Mouse (Mus musculus) right cerebral cortex, postnatal 14 days (tissue): ENCODE data around the gene Tenm3.

Experiments
- DNase-seq: peaks from one replicate; pipeline ENCODE4 v3.0.0; 2022

The Tenm3 gene

GRCm38 (mm10) chr8:48843931-48844285 lies at the start of gene Tenm3:
Tenm3 (minus strand) TSS chr8:48843951.
- peak; percentile 19 for DNase-seq

DNA sequence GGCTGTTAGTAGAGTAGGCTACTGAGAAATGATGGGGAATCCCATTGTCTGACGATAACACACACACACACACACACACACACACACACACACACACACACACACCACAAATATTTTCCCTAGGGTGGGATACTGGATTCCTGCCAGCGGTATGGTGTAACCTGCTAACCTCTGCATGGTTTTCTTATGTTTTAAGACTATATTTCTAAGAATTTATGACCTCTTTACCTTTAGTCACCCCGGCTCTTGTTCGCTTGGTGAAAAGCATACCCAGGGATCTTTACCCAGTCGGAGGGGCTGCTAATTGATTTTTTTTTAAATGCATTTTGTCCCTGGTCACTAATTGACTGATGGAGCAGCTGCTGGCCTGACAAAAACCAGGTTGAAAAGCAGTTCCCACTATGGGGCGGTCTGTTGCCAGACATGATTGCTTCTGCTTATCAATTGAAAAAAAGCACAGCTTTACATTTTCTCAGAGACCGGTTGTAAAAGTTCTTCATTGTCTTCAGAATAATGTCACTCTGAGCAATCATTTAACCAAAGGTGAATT lies 46.5 kb upstream of the Tenm3 start:
- DNase-seq = no peak

DNA sequence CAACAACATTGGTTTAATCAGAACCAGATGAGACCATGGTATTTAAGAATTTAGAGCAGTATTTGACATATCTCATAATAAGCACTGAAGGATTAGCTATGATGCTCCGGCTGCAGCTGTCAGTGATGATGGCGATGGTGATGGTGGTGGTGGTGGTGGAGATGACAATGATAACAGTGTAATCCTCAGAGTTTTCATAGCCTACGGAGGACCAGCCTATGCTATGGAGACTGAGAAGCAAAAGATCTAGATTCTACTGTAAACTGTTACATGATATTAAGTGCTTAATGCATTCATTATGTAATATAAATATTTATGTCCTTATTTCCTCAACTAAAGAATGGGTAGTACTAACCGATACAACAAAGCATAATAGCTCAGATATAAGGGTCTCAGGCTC lies 40.5 kb upstream of the Tenm3 start:
- no peak for DNase-seq

DNA sequence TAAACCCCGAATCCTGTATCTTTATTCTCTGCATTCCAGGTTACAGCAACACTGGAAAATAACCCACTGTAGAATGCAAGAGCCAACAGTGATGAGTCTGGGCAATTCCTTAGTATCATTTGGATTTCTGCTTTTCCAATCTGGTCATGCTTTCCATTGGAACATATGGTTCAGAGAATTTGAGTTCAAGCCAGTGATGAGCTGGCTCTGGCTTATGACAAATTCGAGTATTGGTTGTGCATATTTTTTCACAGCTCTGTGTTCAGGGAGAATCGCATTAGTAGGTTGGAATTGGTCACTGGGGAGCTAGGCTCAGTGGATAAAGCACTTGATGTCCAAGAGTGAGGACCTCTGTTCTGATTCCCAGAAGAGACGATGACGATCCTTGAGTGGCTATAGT lies 36.8 kb upstream of the Tenm3 start:
- DNase-seq = no peak

DNA sequence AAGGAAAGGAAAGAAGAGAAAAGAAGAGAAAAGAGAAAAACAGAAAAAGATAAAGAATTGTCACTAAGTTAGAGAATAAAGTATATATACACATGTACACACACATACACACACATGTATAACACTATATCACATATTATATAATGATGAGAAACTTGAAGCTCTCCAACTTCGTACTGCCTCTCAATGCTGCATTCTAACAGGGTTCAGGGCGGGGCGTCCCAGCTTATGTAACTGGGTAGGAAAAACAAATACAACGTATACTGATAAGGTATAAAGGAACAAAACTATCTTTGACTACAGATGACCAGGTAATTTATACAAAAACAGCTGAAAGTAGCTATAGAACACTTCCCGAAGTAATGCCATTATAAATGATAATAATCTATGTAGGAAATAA lies 22.2 kb upstream of the Tenm3 start:
- no peak for DNase-seq

GRCm38 (mm10) chr8:48865485-48865884 lies 21.7 kb upstream of the Tenm3 start:
- no peak for DNase-seq

- no peak for DNase-seq
These were observed 6.7 kb upstream of the Tenm3 start for GRCm38 (mm10) chr8:48850223-48851010.

DNA sequence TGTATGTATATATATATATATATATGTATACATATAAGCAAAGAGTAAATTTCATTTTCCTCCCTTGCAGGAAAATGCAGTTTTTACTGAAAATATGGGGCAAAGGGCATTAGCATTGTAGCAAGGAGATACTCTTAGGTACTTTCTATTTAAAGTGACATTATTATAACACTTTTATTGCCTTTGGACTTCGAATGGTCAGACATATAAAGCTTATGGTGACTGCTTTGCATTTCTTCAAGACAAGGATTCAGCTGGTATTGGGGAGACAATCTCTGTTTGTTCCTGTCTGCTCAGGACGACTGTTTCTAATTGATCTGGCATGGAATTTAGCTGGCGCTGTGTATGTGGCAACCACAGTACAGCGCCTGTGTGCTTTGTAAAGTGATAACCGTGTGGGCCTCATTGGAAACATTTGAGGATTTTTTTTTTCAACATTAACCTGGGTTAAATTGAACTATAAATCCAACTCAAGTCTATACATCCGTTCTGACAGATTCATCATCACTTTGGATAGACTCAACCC lies 5.4 kb upstream of the Tenm3 start:
- DNase-seq = no peak

DNA sequence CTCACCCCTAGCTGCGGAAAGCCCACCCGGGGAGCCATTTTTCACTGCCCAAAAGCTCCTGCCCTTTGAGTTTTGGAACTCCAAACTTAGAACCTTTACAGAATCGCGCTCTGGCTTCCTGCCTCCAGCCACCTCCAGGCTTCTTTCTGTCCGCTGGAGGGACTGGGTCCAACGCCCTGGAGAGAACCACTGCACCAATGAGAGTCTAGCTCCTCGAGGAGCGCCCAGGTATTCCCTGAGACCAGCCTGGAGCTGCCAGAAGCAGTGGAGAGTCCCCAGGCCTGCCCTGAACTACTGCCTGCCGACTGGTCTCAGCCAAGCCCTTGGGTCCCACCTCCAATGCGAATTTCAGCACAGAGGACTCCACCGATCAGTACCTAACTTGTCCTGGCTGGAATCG lies 1.2 kb upstream of the Tenm3 start:
- DNase-seq = no peak

GRCm38 (mm10) chr8:48844370-48844905 lies 687 bp upstream of the Tenm3 start:
- no peak for DNase-seq

GRCm38 (mm10) chr8:48842991-48843930 lies 490 bp downstream of the Tenm3 start:
- peak; percentile 58 for DNase-seq

DNA sequence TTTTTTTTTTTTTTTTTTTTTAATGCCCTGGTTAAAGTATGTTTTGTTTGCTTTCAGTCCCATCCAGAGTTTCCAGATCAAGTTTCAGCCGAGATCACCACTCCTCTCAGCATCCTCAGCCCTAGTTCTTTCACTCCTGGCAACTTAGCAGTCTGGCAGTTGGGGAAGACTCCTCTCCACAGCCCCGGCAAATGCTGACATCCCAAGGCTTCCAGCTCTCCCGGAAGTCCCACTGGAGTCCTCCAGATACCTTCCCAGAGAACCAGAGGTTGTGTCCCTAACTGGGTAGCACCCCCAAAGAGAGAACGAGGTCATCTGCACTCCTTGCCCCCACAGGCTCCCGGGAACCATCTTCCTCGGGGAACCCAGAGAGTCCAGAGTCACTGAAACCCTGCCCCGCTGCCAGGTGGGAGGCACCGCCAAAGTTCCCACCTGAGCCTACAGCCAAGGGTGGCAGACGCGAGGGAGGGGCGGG lies 1.2 kb downstream of the Tenm3 start:
- DNase-seq = no peak

DNA sequence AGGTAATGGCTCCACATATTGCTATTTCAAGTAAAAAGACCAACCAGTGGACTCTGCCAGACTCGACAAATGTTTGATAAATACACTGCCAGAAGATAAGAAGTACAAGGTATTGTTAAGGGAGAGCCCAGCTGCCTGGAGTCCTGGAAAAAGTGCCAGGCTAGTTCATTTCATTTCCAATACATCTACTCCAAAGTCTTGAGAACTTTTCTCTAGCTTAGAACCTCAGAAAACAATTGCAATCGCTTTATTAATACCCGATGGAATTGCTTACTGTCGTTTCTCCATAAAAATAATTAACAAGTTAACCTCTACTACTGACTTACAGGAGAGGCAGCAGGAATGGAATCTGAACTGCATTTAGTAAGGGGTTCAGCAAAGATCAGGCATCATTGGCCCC lies 1.7 kb downstream of the Tenm3 start:
- DNase-seq = no peak

- no peak for DNase-seq
These were observed 8.0 kb downstream of the Tenm3 start for GRCm38 (mm10) chr8:48835745-48836144.

DNA sequence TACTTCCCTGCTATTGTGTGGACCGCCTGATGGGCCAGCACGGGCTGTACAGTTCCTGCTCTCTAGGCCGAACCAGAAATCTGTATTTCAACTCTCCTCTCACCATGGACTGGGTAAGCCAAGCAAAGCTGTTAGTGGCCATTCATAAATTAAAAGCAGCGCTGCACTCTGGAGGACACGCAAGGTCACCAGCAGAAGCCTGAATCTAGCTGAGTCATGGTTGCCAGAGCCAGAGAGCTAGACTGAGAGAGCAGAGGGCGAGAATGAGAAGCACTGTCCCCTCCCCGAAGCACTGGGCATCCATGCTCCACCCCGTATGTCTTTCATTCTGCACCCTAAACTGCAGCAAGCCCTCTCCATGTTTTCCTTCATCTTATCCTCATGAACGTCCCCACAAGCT lies 16.3 kb downstream of the Tenm3 start:
- no peak for DNase-seq

DNA sequence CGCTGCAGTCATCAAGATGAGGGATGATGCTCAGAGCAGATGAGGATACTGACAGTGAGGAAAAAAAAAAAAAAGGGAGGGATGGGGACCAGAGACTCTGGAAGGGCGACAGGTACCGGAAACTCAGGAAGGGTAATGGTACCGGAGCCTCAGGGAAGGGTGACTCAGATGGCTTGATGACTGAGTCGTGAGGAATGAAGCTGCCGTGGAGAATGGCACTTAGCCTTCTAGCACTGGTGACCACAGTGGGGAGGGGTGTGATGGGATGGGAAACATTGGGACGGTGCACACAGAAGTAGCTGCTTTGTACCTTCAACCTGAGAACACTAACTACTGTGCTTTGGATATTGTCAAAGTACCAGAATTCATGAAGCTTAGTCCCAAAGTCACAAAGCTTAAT lies 18.1 kb downstream of the Tenm3 start:
- DNase-seq = no peak

DNA sequence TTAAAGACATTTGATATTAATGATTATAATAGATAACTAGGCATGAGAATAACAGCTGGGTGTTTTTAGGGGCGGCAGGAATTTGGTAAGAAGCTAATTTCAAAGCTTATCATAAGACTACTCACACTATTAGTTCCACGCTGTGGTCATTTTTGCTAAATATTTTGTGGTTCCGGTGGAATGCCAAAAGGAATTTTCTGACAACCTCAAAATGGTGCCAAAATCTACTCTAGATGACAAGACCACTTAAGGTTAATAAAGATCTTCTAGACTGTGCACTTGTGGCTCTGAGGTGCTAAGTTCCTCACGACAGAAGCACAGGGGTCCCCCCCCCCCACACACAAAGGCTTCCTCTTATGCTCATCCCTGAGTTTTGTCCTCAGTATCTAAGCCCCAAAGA lies 21.5 kb downstream of the Tenm3 start:
- DNase-seq = no peak

- DNase-seq = no peak
These were observed 23.8 kb downstream of the Tenm3 start for GRCm38 (mm10) chr8:48819962-48820361.

DNA sequence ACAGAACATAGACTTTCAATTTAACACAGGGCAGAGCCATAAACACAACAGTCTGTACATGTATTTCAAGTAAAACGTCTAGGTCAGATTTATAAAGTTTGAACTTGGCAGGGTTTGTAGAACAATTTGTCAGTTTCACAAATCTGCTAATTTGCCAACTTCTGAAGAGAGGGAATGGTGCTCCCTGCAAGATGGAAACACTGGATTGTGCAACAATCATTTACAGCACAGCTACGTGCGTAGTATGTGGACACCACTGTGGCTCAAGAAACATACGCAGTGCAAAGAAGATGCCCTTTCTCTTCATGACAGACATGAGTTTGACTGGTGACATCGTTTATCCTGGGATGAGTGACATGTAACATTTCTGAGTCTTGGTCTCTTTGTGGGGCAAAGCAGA lies 24.4 kb downstream of the Tenm3 start:
- no peak for DNase-seq

DNA sequence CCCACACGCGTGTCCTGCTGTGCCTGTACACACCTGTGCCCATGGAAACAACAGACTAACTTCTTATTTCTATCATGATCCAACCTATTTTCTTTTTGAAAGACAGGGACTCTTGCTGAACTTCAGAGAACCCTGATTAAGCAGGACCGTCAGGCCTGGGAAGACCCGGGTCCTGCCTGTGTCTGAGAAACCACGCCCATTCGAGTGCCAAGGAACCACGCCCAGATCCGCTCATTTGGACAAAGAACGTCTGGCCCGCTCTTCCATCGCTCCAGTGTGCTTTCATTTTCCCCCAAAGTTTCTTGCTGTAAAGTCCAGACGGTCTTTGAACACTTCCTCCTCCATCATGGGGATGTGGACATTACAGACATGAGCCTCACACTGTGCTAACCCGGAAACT lies 26.8 kb downstream of the Tenm3 start:
- DNase-seq = no peak

DNA sequence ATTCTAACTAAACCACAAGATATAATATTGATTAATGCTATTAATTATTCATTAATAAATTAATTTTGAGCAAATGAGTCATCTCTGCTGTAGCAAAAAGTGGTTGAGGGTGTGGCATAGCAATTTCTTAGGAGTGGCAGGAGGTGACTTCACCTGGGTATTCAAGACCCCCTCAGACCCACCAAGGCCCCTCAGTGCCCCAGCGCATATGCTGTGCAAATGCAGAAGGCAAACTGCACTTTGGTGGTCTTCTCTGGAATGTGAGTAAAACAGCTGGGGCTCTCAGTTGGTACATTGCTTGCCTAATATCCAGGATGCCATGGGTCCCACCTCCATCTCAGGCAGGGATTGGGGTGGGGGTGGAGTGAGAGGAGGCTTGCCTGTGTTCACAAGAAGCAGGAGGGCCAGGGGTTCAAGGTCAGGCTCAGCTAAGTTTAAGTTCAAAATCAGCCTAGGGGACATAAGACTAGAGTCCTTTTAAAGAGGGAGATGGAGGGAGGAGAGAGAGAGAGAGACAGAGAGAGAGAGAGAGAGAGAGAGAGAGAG lies 31.5 kb downstream of the Tenm3 start:
- DNase-seq = no peak

DNA sequence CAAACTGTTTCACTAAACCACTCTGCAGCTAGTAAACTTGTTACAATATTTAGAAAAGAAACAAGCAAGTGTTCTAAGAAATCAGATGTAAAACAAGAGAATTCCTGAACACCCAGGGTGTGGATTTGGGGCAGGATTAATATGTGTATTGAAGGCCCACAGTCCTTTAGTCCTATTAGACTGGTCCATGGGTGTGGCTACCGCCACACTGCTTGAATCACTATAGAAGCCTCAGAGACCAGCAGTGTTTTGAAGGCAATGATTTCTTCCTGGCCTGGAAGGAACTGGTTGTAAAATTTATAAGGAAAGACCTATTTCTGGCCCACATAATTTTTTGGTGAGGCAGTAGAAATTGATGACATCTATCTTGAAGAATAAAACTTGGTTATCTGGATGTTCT lies 33.1 kb downstream of the Tenm3 start:
- no peak for DNase-seq

GRCm38 (mm10) chr8:48809104-48809503 lies 34.6 kb downstream of the Tenm3 start:
- DNase-seq = no peak
